Mouse (Mus musculus) 3T3-L1 (cell line): ENCODE data around the gene Nup88.
"Not testable (repeated sequence)": the region's sequence is repeated elsewhere in the genome, so short reads cannot be mapped to it uniquely, and the experiment has no call there.

Source experiments
- DNase-seq: peaks from one replicate; pipeline ENCODE4 v3.0.0-alpha.2; 2015; ENCODE audit warnings: low read depth, low spot score

The Nup88 gene

DNA sequence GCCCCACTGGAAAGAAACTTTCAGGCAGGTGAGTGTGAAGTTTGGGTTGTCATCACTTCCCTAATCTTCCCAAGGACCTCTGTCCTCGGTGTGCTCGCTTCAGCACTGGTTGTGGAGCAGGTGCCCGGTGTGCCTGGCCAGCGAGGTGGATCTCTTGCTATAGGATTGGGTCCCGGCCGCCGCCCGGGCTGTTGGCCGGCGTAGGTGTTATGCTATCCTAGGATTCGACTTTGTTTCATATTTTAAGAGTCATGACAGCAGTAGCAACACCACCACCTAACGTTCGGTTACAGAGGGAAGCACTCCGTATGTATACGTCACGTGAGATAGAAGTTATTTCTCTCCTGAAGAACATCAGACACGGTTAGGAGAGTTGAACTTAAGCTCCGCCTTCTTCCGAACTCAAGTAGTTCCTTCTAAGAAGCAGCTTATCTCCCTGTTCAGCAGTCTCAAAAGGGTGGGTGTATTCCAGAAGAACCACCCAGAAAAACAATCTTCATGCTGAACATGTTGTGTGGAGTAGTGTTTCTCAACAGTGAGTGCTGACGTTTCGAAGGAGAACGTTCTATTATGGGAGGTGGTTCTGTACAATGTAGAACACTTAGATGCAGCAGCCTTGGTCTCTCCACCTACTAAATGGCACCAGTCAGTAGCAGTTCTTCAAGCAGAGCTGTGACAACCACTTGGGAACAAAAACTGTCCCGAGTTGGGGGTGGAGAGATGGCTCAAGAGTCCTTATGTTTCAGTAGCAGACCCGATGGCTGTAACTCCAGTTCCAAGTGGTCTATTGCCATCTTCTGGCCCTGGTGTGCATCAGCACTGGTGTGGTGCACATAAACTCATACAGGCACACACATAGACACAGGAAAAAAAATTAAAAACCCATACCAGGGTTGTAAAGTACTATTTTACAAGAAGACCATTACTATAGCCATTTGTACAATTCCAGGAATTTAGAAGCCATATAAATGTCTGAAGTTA is 1.1 kb upstream of the Nup88 start:
- peak; percentile 39 for DNase-seq

DNA sequence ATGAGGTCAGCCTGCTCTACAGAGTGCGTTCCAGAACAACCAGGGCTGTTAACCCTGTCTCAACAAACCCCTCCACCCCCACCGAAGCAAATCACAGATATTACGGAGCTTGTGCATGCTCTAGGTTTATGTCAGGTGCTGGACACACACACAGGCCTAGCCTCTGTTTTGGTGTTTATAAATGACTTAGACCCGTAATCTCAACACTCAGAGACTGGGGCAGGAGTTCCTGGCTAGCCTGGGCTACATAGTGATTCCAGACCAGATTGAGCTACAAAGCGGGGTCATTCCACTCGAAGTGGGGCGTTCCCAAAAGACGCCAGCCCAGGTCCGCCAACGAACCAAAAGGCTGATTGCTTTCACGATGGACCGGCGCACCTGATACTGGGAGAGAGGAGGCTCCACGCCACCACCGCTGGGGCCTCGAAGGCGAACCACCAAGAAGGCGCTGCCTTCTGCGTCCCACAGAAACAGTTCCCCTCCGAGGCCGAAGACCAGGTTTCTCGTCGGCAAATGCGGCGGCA is 440 bp downstream of the Nup88 start:
- peak; percentile 52 for DNase-seq

DNA sequence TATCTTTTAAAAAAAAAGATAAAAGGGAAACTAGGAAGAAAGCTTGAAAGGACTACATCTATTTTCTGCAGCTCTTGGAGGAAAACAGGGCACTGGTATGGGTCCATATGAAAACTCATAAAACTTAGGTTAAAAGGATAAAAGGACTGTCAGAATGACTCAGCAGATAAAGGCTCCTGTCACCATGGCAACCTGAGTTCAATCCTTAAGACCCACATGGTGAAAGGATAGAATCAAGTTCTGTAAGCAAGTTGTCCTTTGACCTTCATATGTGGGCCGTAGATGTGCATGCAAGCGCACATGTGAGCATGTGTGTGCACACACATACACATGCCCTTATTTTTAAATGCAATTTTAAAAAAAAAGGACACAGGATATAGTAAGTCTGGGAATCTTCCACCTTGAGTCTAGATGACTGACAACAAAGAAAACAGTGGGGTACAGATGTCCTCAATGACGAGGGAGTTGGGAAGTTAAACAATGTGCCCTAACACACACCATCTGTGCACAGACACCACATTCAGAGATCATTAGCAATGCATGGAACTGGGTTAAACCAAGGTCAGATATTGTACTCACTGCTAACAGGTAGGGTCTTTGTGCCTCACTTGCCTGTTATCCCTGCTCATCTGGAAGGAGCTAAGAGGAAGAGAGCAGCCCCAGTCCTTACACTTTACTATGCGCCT is 5.4 kb downstream of the Nup88 start:
- peak; percentile 33 for DNase-seq

- no peak for DNase-seq
Measured at GRCm38 (mm10) chr11:70960786-70961554, 8.8 kb downstream of the Nup88 start.

DNA sequence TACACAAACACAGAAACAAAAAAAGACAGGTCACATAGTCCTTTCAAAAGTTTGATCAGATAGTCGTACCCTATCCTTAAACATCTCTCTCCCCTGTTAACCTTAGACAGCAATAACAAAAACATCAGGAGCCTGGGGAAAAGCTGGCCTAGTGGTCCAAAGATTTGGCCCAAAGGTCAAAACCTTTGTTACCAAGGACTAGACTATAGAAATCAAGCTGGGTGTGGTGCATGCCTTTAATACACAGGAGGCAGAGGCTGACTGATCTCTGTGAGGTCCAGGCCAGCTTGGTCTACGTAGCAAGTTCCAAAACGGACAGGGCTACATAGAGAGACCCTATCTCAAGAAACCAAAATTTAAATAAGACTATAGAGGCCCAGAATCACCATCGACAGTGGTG is 15.1 kb downstream of the Nup88 start:
- DNase-seq, result no peak

GRCm38 (mm10) chr11:70944935-70945817 is 24.6 kb downstream of the Nup88 start:
- no peak for DNase-seq

DNA sequence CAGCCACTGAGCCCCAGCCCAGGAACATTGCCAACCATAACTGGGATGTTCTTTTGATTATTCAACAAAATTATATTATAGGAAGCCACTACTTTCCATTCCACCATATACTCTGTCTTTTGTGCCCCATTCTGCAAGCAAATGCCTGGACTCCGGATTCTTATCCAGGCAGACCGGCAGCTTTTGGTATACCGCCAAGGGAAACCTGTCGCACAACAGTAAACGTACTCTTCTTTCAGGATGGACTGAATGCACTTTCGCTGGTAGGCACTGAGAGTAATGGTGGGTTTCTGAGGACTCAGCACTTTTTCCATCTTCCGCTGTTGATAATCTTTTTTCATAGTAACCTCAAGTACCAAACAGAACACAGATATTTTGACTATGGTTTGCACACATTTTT is 26.1 kb downstream of the Nup88 start:
- no peak for DNase-seq

- DNase-seq, result no peak
Measured at GRCm38 (mm10) chr11:70942596-70942995, 27.2 kb downstream of the Nup88 start.

- DNase-seq, result no peak
Measured at GRCm38 (mm10) chr11:70935316-70935715, 34.5 kb downstream of the Nup88 start.

DNA sequence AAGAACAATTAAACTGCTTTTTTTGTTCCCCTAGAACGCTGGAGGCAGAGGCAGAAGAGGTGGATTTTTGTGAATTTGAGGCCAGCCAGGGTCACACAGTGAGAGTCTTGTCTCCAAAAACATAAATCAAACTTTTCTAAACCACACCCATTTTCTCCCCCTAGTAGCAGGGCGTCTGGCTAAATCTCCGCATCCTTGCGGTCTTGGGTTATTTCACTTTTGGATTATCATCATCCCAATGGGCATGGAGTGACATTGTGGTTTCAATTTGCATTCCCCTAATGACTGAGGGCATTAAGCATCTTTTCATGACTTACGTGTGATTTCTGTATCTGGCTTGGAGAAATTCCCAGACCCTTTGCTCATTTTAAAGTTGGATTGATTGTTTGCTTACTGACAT is 38.3 kb downstream of the Nup88 start:
- DNase-seq, result peak; percentile 14

GRCm38 (mm10) chr11:70919524-70919923 is 50.2 kb downstream of the Nup88 start:
- no peak for DNase-seq

- DNase-seq, result peak; percentile 46
Measured at GRCm38 (mm10) chr11:70917896-70918295, 51.9 kb downstream of the Nup88 start.

- peak; percentile 16 for DNase-seq
Measured at GRCm38 (mm10) chr11:70911920-70912319, 57.9 kb downstream of the Nup88 start.

GRCm38 (mm10) chr11:70911323-70911722 is 58.5 kb downstream of the Nup88 start:
- DNase-seq, result no peak

GRCm38 (mm10) chr11:70906681-70907080 is 63.1 kb downstream of the Nup88 start:
- DNase-seq, result peak; percentile 13

DNA sequence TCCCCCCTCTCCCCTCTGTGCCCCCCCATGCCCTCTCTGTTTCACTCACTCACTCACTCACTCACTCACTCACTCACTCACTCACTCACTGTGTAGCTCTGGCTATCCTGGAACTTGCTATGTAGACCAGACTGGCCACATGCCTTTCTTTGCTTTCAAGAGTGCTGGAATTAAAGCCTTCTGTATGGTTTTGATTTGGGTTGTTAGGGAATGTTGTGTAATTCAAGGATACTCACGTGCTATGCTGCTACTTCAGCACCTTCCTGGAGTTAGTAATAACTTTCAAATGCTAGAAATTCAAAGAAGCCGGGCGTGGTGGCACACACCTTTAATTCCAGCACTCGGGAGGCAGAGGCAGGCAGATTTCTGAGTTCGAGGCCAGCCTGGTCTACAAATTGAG is 71.6 kb downstream of the Nup88 start:
- not testable (repeated sequence) for DNase-seq

DNA sequence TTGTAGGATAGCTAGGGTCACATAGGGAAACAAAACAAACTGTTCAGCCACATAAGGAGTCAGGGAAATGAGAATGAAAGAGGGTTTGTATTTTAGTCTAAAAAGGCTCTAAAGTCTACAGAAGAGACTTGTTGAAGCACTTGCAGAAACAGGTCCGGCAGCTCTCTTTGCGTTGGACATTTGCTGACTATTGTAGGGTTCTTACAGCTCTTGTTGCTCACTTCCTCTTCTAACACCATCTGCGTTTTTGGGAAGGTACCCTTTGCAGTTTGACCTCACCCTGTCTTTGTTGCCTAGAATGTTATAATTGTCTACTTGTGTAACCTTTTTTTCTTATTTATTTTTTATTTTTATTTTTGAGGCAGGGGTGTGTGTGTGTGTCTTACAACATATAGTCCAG is 72.1 kb downstream of the Nup88 start:
- DNase-seq, result no peak
